Mouse (Mus musculus): ENCODE data around the gene Gtpbp4.
"Not testable (repeated sequence)": the region's sequence is repeated elsewhere in the genome, so short reads cannot be mapped to it uniquely, and the experiment has no call there.

The Gtpbp4 gene

DNA sequence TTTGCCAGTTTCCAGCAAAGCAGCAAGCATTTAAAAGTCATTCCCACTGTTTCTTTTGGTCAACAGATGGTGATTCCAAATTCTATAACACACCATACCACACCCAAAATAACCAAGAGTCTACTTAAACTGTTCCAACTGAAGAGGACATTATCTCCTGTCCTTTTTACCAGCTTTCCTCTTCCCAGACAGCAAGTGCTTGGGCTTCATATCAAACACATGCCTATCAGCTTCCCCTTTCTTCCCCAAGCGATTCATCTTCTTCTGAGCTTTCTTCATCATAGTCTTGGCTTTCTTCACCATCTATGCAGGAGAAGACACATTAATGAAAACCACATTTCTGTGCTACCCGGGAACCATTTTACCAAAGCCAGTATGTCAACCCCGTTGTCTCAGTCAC lies 22.9 kb downstream of the Gtpbp4 start:
- DNase-seq (ENCODE audit: low read depth, low spot score) = no peak

DNA sequence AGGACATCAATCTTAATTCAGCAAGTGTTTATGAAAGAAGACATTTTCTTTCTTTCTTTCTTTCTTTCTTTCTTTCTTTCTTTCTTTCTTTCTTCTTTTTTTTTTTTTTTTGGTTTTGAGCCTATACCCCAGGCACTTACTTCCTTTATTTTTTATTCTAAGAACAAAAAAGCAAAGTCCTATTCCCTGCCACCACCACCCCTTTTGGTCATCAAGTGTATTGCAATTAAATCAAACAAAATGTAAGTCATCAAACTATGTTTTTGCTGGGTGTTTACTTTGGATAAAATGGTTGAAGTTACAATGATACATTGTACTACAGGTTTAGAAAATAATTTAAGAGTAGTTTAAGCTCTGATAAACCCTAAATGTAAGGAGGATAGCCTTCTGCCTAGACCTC lies 23.5 kb downstream of the Gtpbp4 start:
- DNase-seq (ENCODE audit: low read depth, low spot score) = no peak

DNA sequence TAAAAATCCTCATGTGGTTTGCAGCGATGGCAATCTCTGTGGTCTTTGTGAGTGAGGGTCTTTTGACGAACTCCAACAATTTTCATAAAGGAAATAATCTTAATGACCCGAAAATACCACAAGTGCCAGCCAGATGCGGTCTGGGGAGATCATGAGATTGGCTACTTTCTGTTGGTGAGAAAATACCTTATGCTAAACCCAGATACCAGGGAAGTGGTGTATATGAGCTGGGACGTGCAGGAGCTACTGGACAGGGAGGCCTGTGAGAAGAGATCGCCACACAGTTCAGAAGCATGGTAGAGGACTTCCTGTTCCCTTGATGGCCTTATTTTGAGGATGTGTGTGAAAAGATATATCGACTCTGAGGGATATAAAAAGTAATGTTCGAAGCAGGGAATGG lies 28.1 kb downstream of the Gtpbp4 start:
- no peak for DNase-seq (ENCODE audit: low read depth, low spot score)

DNA sequence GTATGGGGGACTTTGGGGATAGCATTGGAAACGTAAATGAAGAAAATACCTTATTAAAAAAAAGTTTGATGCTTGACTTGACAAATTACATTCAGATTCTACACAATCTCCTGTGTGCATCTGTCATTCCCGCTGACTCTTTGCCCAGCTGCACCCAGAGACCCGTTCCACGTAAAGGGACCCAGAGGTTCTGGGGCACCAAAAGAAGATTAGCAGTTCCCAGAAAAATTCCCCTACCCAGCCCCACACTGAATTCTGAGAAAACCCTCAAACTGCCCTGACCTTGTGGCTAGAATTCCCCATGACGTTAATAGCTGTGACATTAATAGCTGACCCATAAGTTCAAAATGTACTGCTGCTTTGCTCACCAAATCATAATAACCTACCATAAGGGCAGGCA lies 30.7 kb downstream of the Gtpbp4 start:
- no peak for DNase-seq (ENCODE audit: low read depth, low spot score)

DNA sequence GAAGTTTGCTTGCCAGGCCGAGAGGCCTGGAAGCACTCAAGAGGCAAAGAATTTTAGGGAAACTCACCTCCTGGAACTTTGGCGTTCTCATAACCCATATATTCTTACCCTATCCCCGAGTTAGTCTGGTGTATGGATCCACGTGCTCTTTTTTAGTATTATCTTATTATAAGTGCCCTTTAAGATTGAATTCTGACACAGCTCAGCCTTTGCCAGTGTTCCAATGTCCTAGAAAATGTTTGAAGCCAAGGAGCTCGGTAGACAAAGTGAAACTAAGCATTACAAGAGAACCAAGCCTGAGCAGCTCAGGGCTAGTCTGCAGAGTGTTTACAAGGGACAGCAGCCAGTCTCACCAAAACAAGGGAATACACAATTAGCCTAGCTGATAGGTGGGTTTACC lies 33.6 kb downstream of the Gtpbp4 start:
- DNase-seq (ENCODE audit: low read depth, low spot score) = not testable (repeated sequence)

DNA sequence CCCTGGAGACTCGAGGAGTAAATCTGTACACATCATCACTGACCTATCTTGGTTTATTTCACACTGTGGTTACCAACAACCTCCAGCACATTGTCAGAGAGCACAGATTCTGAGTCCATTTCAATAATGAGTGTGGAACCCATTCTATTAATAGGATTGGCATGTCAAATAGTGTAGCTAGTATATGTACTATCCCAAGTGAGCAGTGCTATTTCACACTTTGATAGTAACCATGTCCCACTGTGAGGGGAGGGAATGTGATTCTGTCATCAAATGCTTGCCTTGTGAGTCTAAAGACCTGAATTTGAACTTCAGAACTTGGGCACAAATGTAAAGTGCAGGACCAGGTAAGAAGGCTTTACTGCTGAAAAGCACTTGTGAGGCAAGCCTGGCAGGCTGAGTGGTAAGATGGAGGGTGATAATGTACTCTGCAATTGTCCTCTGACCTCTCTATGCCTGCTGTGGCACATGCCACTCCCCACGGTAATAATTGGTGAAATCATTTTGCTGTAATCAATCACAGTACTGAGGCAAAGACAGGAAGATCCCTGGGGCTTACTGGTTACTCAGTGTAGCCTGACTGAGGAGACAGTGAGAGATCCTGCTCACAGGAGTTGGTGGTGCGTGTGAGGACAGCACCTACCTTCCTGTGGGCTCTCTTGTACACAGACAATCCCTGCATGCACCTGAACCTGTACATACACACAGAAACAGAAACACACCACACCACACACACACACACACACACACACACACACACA lies 34.6 kb downstream of the Gtpbp4 start:
- DNase-seq (ENCODE audit: low read depth, low spot score) = not testable (repeated sequence)

DNA sequence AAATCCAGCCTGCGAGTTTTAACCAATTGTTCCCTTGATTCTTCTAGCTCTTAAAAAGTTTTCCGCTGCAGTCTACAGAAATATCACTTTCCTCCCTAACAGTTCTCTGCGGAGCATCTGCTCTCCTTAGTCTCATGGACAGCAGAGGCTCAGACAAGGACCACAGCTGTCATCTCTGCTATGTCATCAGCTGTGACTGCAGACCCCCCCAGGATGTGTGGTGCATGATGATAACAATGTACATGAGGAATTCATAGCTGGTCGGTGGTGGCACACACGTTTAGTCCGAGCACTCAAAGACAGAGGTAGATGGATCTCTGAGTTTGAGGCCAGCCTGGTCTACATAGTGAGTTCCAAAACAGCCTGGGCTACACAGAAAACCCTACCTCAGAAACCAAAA lies 36.3 kb downstream of the Gtpbp4 start:
- not testable (repeated sequence) for DNase-seq (ENCODE audit: low read depth, low spot score)

DNA sequence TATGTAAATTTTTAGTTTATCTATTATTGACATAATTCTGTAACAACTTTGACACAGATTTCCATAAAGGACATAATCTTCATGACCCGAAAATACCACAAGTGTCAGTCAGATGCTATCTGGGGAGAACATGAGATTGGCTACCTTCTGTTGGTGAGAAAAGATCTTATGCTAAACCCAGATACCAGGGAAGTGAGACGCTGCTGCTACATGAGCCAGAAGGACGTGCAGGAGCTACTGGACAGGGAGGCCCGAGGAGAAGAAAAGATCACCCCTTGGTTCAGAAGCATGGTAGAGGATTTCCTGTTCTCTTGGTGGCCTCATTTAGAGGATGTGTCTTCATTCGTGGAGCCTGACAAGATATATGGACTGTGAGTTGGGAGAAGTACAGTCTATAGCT lies 36.8 kb downstream of the Gtpbp4 start:
- not testable (repeated sequence) for DNase-seq (ENCODE audit: low read depth, low spot score)

DNA sequence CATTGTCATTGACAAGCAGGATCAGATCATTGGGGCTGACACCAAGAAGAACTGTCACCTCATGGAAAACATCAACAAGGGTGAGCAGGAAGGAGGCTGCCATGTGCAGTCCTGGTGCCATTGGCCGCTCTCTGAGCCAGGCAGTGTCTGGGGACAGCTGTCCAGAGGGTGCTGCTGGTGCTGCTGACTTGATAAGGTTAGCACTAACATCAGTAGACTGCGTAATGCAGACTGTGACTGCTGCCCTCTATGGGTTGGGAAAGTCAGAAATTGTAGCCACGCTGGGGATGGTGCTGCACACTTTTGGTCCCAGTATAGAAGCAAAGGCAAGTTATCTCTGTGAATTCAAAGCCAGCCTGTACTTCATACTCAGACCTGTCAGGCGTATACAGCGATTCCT lies 39.0 kb downstream of the Gtpbp4 start:
- not testable (repeated sequence) for DNase-seq (ENCODE audit: low read depth, low spot score)

DNA sequence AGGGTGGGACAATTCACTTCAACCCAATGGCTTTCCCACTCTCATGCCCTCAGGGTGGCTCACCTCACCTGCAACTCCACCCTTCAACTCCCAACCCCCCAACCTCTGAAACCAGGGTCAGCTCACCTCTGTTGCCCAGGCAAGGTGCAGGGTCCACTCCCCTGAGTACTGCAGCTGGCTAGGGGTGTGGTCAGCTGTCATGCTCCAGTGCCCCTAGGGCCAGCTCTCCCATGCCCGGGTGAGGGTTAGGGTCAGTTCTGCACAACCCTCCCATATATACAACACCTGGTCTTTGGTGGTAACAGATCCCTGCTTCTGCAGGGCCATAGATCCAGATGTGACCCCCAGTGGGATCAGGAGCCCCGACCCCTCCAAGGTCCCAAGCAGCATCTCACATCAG lies 40.8 kb downstream of the Gtpbp4 start:
- DNase-seq (ENCODE audit: low read depth, low spot score) = not testable (repeated sequence)

DNA sequence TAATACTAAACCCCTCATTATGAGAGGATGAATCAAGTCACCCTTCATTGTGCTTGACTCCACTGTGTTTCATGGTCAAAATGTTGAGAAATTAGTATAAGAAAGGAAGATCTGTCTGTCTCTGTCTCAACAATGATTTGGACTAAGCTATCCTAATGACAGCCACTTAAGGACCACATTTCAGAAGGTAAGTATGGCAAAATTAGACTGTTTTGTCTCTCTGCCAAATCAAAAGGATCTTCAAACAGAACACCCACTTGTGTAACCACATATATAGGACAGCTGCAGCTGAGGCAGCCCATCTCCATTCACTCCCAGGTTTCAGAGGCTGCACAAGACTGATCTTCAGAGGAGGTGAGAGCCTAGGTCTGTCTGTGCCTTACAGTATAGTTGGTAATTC lies 43.3 kb downstream of the Gtpbp4 start, which contains the start of gene Idi2:
Idi2 (plus strand) TSS at position 301 of the 400 bp plus-strand sequence.
- not testable (repeated sequence) for DNase-seq (ENCODE audit: low read depth, low spot score)

DNA sequence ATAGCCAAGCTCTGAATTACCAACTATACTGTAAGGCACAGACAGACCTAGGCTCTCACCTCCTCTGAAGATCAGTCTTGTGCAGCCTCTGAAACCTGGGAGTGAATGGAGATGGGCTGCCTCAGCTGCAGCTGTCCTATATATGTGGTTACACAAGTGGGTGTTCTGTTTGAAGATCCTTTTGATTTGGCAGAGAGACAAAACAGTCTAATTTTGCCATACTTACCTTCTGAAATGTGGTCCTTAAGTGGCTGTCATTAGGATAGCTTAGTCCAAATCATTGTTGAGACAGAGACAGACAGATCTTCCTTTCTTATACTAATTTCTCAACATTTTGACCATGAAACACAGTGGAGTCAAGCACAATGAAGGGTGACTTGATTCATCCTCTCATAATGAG lies 47.8 kb downstream of the Gtpbp4 start, which contains the start of gene Gm9745:
Gm9745 (minus strand) TSS at position 101 of the 400 bp plus-strand sequence.
- DNase-seq (ENCODE audit: low read depth, low spot score) = not testable (repeated sequence)

DNA sequence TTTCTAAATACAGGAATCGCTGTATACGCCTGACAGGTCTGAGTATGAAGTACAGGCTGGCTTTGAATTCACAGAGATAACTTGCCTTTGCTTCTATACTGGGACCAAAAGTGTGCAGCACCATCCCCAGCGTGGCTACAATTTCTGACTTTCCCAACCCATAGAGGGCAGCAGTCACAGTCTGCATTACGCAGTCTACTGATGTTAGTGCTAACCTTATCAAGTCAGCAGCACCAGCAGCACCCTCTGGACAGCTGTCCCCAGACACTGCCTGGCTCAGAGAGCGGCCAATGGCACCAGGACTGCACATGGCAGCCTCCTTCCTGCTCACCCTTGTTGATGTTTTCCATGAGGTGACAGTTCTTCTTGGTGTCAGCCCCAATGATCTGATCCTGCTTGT lies 52.1 kb downstream of the Gtpbp4 start:
- DNase-seq (ENCODE audit: low read depth, low spot score) = not testable (repeated sequence)

DNA sequence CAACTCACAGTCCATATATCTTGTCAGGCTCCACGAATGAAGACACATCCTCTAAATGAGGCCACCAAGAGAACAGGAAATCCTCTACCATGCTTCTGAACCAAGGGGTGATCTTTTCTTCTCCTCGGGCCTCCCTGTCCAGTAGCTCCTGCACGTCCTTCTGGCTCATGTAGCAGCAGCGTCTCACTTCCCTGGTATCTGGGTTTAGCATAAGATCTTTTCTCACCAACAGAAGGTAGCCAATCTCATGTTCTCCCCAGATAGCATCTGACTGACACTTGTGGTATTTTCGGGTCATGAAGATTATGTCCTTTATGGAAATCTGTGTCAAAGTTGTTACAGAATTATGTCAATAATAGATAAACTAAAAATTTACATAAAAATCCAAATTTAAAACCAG lies 54.2 kb downstream of the Gtpbp4 start:
- not testable (repeated sequence) for DNase-seq (ENCODE audit: low read depth, low spot score)

DNA sequence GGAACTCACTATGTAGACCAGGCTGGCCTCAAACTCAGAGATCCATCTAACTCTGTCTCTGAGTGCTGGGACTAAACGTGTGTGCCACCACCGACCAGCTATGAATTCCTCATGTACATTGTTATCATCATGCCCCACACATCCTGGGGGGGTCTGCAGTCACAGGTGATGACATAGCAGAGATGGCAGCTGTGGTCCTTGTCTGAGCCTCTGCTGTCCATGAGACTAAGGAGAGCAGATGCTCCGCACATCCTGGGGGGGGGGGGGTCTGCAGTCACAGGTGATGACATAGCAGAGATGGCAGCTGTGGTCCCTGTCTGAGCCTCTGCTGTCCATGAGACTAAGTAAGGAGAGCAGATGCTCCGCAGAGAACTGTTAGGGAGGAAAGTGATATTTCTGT lies 54.8 kb downstream of the Gtpbp4 start:
- not testable (repeated sequence) for DNase-seq (ENCODE audit: low read depth, low spot score)

DNA sequence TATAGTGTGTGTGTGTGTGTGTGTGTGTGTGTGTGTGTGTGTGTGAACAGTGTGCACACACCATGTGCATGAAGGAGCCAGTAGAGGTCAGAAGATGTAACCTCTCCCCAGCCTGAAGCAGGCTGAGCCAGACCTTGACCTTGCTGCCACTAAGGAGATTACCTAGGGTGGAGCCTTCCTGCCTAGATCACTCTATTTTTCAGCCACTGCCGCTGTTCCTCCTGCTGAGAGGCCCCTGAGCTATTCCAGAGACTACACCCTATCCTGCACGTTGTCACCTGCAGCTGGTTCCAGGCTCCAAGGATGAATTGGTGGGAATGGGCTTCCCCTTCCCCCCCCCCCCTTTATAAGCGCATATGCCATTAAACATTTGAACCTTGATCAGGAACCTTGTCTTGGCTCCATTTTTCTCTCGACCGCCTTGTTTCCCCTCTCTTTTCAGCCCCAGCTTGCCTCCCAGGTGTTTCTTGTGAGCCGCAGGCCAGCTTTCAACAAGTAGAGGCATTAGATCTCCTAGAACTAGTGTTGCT lies 58.2 kb downstream of the Gtpbp4 start:
- not testable (repeated sequence) for DNase-seq (ENCODE audit: low read depth, low spot score)

DNA sequence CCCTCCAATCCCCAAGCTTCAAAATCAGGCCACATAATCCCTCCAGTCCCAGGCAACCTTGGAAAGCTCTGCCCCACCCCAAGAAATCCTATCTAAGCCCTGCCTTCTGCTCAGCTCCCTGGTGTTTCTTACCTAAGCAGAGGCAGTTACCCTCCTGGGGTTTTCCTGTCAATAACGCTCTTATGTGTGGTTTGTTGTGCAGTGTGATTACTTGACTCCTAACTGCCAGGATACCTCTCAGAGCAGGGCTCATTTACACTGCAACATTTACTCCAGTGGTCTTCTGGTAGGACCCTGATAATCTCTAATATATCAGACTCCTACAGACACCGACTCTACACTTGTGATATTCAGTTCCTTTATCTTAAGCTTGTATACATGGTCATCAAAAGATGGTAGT lies 62.4 kb downstream of the Gtpbp4 start:
- DNase-seq (ENCODE audit: low read depth, low spot score) = no peak

Data from brain, embryonic 18.5 days (tissue).